Mouse (Mus musculus) neural tube, embryonic 13.5 days (tissue): Measurements from ENCODE around the gene Serpinb3d. TPM values are rescaled to one million over a fixed set of nuclear protein-coding genes. Genes with fewer than 3 reads are reported as not detected.
"Not testable (repeated sequence)": the region's sequence is repeated elsewhere in the genome, so short reads cannot be mapped to it uniquely, and the experiment has no call there.

Experiments used
- ATAC-seq: fragments of 200-750 bp; cut with Nextera tagmentation; 2 replicates; pipeline ENCODE4 v1.8.0; 2017; ENCODE audit warnings: low read depth, mild to moderate bottlenecking, moderate TSS enrichment, moderate library complexity
- H3K27ac ChIP-seq: fragments of 300-500 bp; sonication (generic); replicated peaks from 2 replicates; pipeline ENCODE4 v1.5.1; 2015; ENCODE audit warnings: moderate library complexity, mild to moderate bottlenecking, inconsistent platforms
- H3K27me3 ChIP-seq: fragments of 300-500 bp; sonication (generic); 2 replicates; pipeline ENCODE4 v1.6.1; 2015; ENCODE audit warnings: mild to moderate bottlenecking, inconsistent platforms
- H3K36me3 ChIP-seq: fragments of 300-500 bp; sonication (generic); 2 replicates; pipeline ENCODE4 v1.6.1; 2015; ENCODE audit warnings: mild to moderate bottlenecking, inconsistent platforms
- H3K4me1 ChIP-seq: fragments of 300-500 bp; sonication (generic); replicated peaks from 2 replicates; pipeline ENCODE4 v1.6.1; 2015; ENCODE audit warnings: inconsistent platforms
- H3K4me2 ChIP-seq: fragments of 300-500 bp; sonication (generic); 2 replicates; pipeline ENCODE4 v1.6.1; 2015; ENCODE audit warnings: inconsistent platforms, mild to moderate bottlenecking, moderate library complexity
- H3K4me3 ChIP-seq: fragments of 300-500 bp; sonication (generic); 2 replicates; pipeline ENCODE4 v1.5.1; 2015; ENCODE audit warnings: mild to moderate bottlenecking, inconsistent platforms
- H3K9ac ChIP-seq: fragments of 300-500 bp; sonication (generic); 2 replicates; pipeline ENCODE4 v1.6.1; 2015; ENCODE audit warnings: moderate library complexity, mild to moderate bottlenecking, inconsistent platforms
- H3K9me3 ChIP-seq: fragments of 300-500 bp; sonication (generic); 2 replicates; pipeline ENCODE4 v1.6.1; 2016; ENCODE audit warnings: inconsistent platforms
- WGBS: fragments of 180-500 bp; shearing (Covaris S2); methylation state at CpG from one replicate; pipeline ENCODE4 v1.1.7; 2015; 5-methylcytosine and 5-hydroxymethylcytosine counted together
- polyA plus RNA-seq: library from polyadenylated mRNA; unstranded; fragments of >200 nt; fragmentation: Nextera tagmentation; extraction: Ambion mirVana; gene quantifications from 2 replicates; pipeline ENCODE4 v1.2.1, GENCODE M21; 2015

Gene Serpinb3d
- not detected in 2 replicates for polyA plus RNA-seq

- Histone ChIP-seq H3K27ac (no peak within 1 kb of the TSS), H3K9ac (no peak within 1 kb of the TSS), H3K27me3 (no peaks in the 10 kb centered on the region), H3K4me3 (no peak within 1 kb of the TSS), H3K4me1 (no peaks in the 10 kb centered on the region), H3K4me2 (no peak within 1 kb of the TSS), H3K9me3 (no peaks in the 10 kb centered on the region), H3K36me3 (no peaks in the 10 kb centered on the region)
- no peak for ATAC-seq
Observed at GRCm38 (mm10) chr1:107083406-107083805, at the start of gene Serpinb3d. Gene Serpinb3d, minus strand, starts transcription at chr1:107083506.

- H3K4me1 ChIP-seq, H3K27ac ChIP-seq, H3K36me3 ChIP-seq, ATAC-seq, H3K9ac ChIP-seq, H3K9me3 ChIP-seq, H3K27me3 ChIP-seq, H3K4me3 ChIP-seq, H3K4me2 ChIP-seq: not testable (repeated sequence)
Observed at GRCm38 (mm10) chr1:107127453-107127852, 44.1 kb upstream of the Serpinb3d start.

GRCm38 (mm10) chr1:107098417-107098816 lies 15.1 kb upstream of the Serpinb3d start:
- no peaks in the 10 kb centered on the region for H3K36me3 ChIP-seq
- no peak overlapping the region for H3K27ac ChIP-seq
- no peak overlapping the region for H3K4me3 ChIP-seq
- H3K27me3 ChIP-seq: no peaks in the 10 kb centered on the region
- H3K9me3 ChIP-seq: no peaks in the 10 kb centered on the region
- no peak overlapping the region for H3K9ac ChIP-seq
- ATAC-seq: no peak
- 81% methylated on average over 2 of the region's 2 CpGs for WGBS
- no peak overlapping the region for H3K4me2 ChIP-seq
- no peaks in the 10 kb centered on the region for H3K4me1 ChIP-seq

- H3K27ac ChIP-seq: no peak within 1 kb of the TSS
- H3K4me3 ChIP-seq: no peak within 1 kb of the TSS
- ATAC-seq: no peak
- no peaks in the 10 kb centered on the region for H3K9me3 ChIP-seq
- H3K9ac ChIP-seq: no peak within 1 kb of the TSS
- H3K4me1 ChIP-seq: no peaks in the 10 kb centered on the region
- 88% methylated on average over 1 of the region's 1 CpGs for WGBS
- H3K27me3 ChIP-seq: no peaks in the 10 kb centered on the region
- H3K4me2 ChIP-seq: no peak within 1 kb of the TSS
- no peaks in the 10 kb centered on the region for H3K36me3 ChIP-seq
Observed at GRCm38 (mm10) chr1:107052203-107052602, 31.1 kb downstream of the Serpinb3d start, which contains the start of gene Serpinb3a. Gene Serpinb3a, minus strand, starts transcription at chr1:107052303.

- 94% methylated on average over 3 of the region's 3 CpGs for WGBS
- not testable (repeated sequence) for H3K9ac ChIP-seq, H3K36me3 ChIP-seq, ATAC-seq, H3K4me1 ChIP-seq, H3K4me2 ChIP-seq, H3K27ac ChIP-seq, H3K27me3 ChIP-seq, H3K9me3 ChIP-seq, H3K4me3 ChIP-seq
Observed at GRCm38 (mm10) chr1:107034236-107034635, 49.1 kb downstream of the Serpinb3d start.

Other genes starting within 250 kb of the Serpinb3d start
- gene Serpinb5, start 222.3 kb downstream of the Serpinb3d start, polyA plus RNA-seq: not detected in 2 replicates
- gene Serpinb12, start 149.1 kb downstream of the Serpinb3d start, polyA plus RNA-seq: 0.11 TPM in 1 of 2 replicates, not detected in the other
- not detected in 2 replicates for gene Serpinb13, start 102.5 kb downstream of the Serpinb3d start, polyA plus RNA-seq
- not detected in 2 replicates for gene Serpinb3a, start 31.2 kb downstream of the Serpinb3d start, polyA plus RNA-seq
- gene Serpinb3b, start 194.9 kb upstream of the Serpinb3d start, polyA plus RNA-seq: not detected in 2 replicates
- not detected in 2 replicates for gene Serpinb3c, start 194.9 kb upstream of the Serpinb3d start, polyA plus RNA-seq